Mouse (Mus musculus) cortical plate, adult 2 months (tissue): ENCODE results near the gene Ihh. TPM values are rescaled to one million over a fixed set of nuclear protein-coding genes. Genes with fewer than 3 reads are reported as not detected.

Source experiments
- H3K27ac ChIP-seq: fragments of 200-500 bp; 2 replicates; pipeline ENCODE4 v1.5.1; 2012; ENCODE audit warnings: low read length, control low read depth, inconsistent platforms; ENCODE audit not compliant: insufficient read depth
- H3K4me1 ChIP-seq: fragments of 200-500 bp; 2 replicates; pipeline ENCODE4 v1.6.1; 2011; ENCODE audit warnings: low read length; ENCODE audit not compliant: control insufficient read depth, insufficient read depth
- H3K4me3 ChIP-seq: fragments of 200-500 bp; 2 replicates; pipeline ENCODE4 v1.5.1; 2011; ENCODE audit warnings: mild to moderate bottlenecking, low read length, control low read depth; ENCODE audit not compliant: insufficient read depth
- CTCF ChIP-seq: fragments of 200-500 bp; IDR thresholded peaks from 2 replicates; pipeline ENCODE4 v1.5.1; 2011; ENCODE audit warnings: mild to moderate bottlenecking, control low read depth, low read length; ENCODE audit not compliant: insufficient read depth; ENCODE audit errors: extremely low read depth
- POLR2A ChIP-seq: fragments of 200-500 bp; IDR thresholded peaks from 2 replicates; pipeline ENCODE4 v1.6.1; 2011; ENCODE audit warnings: mild to moderate bottlenecking, low read length, control low read depth; ENCODE audit not compliant: insufficient read depth; ENCODE audit errors: extremely low read depth
- polyA plus RNA-seq: library from polyadenylated mRNA; depleted of rRNA; stranded (reverse); fragments of >200 nt; gene quantifications from 2 replicates; pipeline ENCODE4 v1.2.3, GENCODE M21; 2012

The Ihh gene
- polyA plus RNA-seq, 1 experiment, result 0.46 TPM

GRCm38 (mm10) chr1:74967962-74968580 is 16.6 kb upstream of the Ihh start:
- no peaks in the 10 kb centered on the region for H3K4me1 ChIP-seq
- H3K27ac ChIP-seq, result no peak overlapping the region
- H3K4me3 ChIP-seq, result no peak overlapping the region
- TF ChIP-seq CTCF (no peak), POLR2A (no peak)

GRCm38 (mm10) chr1:74964494-74965215 is 13.2 kb upstream of the Ihh start:
- no peak overlapping the region for H3K4me3 ChIP-seq
- TF ChIP-seq POLR2A, result no peak
- peak; percentile 81 for TF ChIP-seq CTCF
- no peaks in the 10 kb centered on the region for H3K4me1 ChIP-seq
- H3K27ac ChIP-seq, result no peak overlapping the region

GRCm38 (mm10) chr1:74962853-74963227 is 11.4 kb upstream of the Ihh start:
- no peaks in the 10 kb centered on the region for H3K4me1 ChIP-seq
- TF ChIP-seq CTCF (no peak), POLR2A (no peak)
- H3K27ac ChIP-seq, result no peak overlapping the region
- H3K4me3 ChIP-seq, result no peak overlapping the region

GRCm38 (mm10) chr1:74962126-74962852 is 10.8 kb upstream of the Ihh start:
- H3K4me1 ChIP-seq, result no peaks in the 10 kb centered on the region
- TF ChIP-seq CTCF (no peak), POLR2A (no peak)
- no peak overlapping the region for H3K4me3 ChIP-seq
- H3K27ac ChIP-seq, result no peak overlapping the region

- no peak for TF ChIP-seq CTCF
- TF ChIP-seq POLR2A, result no peak
- Histone ChIP-seq H3K27ac (no peak overlapping the region), H3K4me1 (no peaks in the 10 kb centered on the region), H3K4me3 (no peak overlapping the region)
Observed at GRCm38 (mm10) chr1:74961722-74962121, 10.2 kb upstream of the Ihh start.

GRCm38 (mm10) chr1:74960059-74960458 is 8.6 kb upstream of the Ihh start:
- H3K4me1 ChIP-seq, result no peaks in the 10 kb centered on the region

GRCm38 (mm10) chr1:74950576-74951490 is 639 bp downstream of the Ihh start:
- H3K4me1 ChIP-seq, result no peaks in the 10 kb centered on the region
- no peak overlapping the region for H3K27ac ChIP-seq
- H3K4me3 ChIP-seq, result no peak overlapping the region
- TF ChIP-seq POLR2A, result no peak
- TF ChIP-seq CTCF, result no peak

More at GRCm38 (mm10) chr1:74960059-74960458, 8.6 kb upstream of the Ihh start:
- TF ChIP-seq POLR2A, result no peak
- no peak for TF ChIP-seq CTCF
- Histone ChIP-seq H3K4me3 (no peak overlapping the region), H3K27ac (no peak overlapping the region)

GRCm38 (mm10) chr1:74950066-74950465 is 1.4 kb downstream of the Ihh start:
- TF ChIP-seq POLR2A (no peak), CTCF (no peak)
- Histone ChIP-seq H3K4me1 (no peaks in the 10 kb centered on the region), H3K4me3 (no peak overlapping the region), H3K27ac (no peak overlapping the region)

GRCm38 (mm10) chr1:74949666-74950050 is 1.8 kb downstream of the Ihh start:
- Histone ChIP-seq H3K4me3 (no peak overlapping the region), H3K4me1 (no peaks in the 10 kb centered on the region), H3K27ac (no peak overlapping the region)
- no peak for TF ChIP-seq POLR2A
